31 mouse cellular contexts compared by ENCODE assay signal in genomic region chr11:71871297-71871696, GRCm38 (mm10).
"Had no signal": no experiment of that assay in that cellular context is flagged by ENCODE, and none has a peak within 500 bp of the region (broad histone marks: within the 10 kb centered on the region; RNA-seq: fewer than 3 reads in every experiment).

No protein-coding gene starts in this region.

- H3K4me1 ChIP-seq: liver, embryonic 12.5 days; liver, embryonic 13.5 days; liver, embryonic 15.5 days; lung, embryonic 15.5 days; megakaryocyte, embryonic 14.5 days; midbrain, embryonic 13.5 days; midbrain, embryonic 15.5 days; neural tube, embryonic 12.5 days had no signal

- H3K4me3 ChIP-seq: limb, embryonic 10.5 days; limb, embryonic 12.5 days; limb, embryonic 13.5 days; limb, embryonic 15.5 days; liver, embryonic 12.5 days; liver, embryonic 13.5 days; liver, embryonic 15.5 days; lung, embryonic 15.5 days; megakaryocyte, embryonic 14.5 days; midbrain, embryonic 10.5 days; midbrain, embryonic 12.5 days; midbrain, embryonic 13.5 days; midbrain, embryonic 15.5 days; myocyte; neural tube, embryonic 12.5 days had no signal

- H3K27ac ChIP-seq: limb, embryonic 10.5 days; limb, embryonic 12.5 days; limb, embryonic 13.5 days; limb, embryonic 15.5 days; liver, embryonic 12.5 days; liver, embryonic 13.5 days; liver, embryonic 14.5 days; liver, embryonic 15.5 days; lung, embryonic 15.5 days; macrophage; midbrain, embryonic 10.5 days; midbrain, embryonic 12.5 days; midbrain, embryonic 13.5 days; midbrain, embryonic 15.5 days; neural tube, embryonic 12.5 days had no signal

- DNase-seq: left cerebral cortex, postnatal 4 days; liver; liver, embryonic 13.5 days; liver, postnatal 0 days; lung, adult 18-20 months; lung, adult 2 months; lung, embryonic 14.5 days; lung, postnatal 10 days; lung, postnatal 14 days; lung, postnatal 36 days; midbrain, embryonic 14.5 days had no signal

- H3K27me3 ChIP-seq: limb, embryonic 12.5 days; limb, embryonic 13.5 days; limb, embryonic 15.5 days; liver, embryonic 12.5 days; liver, embryonic 13.5 days; liver, embryonic 15.5 days; lung, embryonic 15.5 days; megakaryocyte, embryonic 14.5 days; midbrain, embryonic 12.5 days; midbrain, embryonic 13.5 days; midbrain, embryonic 15.5 days; neural tube, embryonic 12.5 days had no signal

- H3K9ac ChIP-seq: limb, embryonic 12.5 days; limb, embryonic 13.5 days; limb, embryonic 15.5 days; liver, embryonic 12.5 days; liver, embryonic 13.5 days; liver, embryonic 14.5 days; liver, embryonic 15.5 days; liver, postnatal 0 days; lung, embryonic 14.5 days; lung, embryonic 15.5 days; midbrain, embryonic 12.5 days; midbrain, embryonic 13.5 days; midbrain, embryonic 15.5 days; neural tube, embryonic 12.5 days had no signal

- H3K36me3 ChIP-seq: limb, embryonic 10.5 days; limb, embryonic 12.5 days; limb, embryonic 13.5 days; limb, embryonic 15.5 days; liver, embryonic 12.5 days; liver, embryonic 13.5 days; liver, embryonic 15.5 days; lung, embryonic 15.5 days; midbrain, embryonic 10.5 days; midbrain, embryonic 12.5 days; midbrain, embryonic 13.5 days; midbrain, embryonic 15.5 days; neural tube, embryonic 12.5 days had no signal

- H3K9me3 ChIP-seq: limb, embryonic 10.5 days; limb, embryonic 12.5 days; limb, embryonic 13.5 days; limb, embryonic 15.5 days; liver, embryonic 12.5 days; liver, embryonic 13.5 days; liver, embryonic 15.5 days; lung, embryonic 15.5 days; megakaryocyte, embryonic 14.5 days; midbrain, embryonic 13.5 days; midbrain, embryonic 15.5 days had no signal

- ATAC-seq: liver, embryonic 12.5 days; liver, postnatal 0 days; lung, postnatal 0 days; midbrain, embryonic 13.5 days; midbrain, embryonic 15.5 days; midbrain, embryonic 16.5 days had no signal

- H3K4me2 ChIP-seq: limb, embryonic 12.5 days; limb, embryonic 13.5 days; limb, embryonic 15.5 days; liver, embryonic 11.5 days; liver, embryonic 12.5 days; liver, embryonic 13.5 days; liver, embryonic 15.5 days; lung, embryonic 14.5 days; lung, embryonic 15.5 days; midbrain, embryonic 11.5 days; midbrain, embryonic 12.5 days; midbrain, embryonic 13.5 days; midbrain, embryonic 15.5 days; neural tube, embryonic 12.5 days had no signal
